Mouse (Mus musculus): ENCODE results near the gene Lima1.

DNA sequence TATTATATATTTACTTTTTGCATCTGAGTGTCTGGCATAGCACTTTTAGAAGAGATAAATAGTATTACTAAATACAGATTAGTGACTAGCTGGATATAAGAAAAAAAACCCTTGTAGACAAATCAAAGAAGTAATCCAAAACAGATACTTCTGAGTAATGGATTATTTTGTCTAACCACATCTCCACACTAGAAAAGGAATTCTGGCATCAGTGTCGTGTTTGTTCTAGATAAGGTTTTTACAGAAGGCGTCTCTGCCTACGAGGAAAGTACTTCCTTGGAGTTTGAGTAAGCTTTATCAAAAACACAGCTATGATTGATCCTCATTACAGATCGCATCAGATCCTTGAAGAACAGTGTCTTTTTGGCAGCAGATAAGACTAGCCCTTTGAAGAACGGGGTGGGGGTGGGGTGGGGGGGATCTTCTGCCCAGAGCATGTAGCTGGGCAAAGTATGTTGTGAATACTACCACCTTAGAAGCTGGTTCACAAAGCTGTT lies 104.2 kb downstream of the Lima1 start:
- TF ChIP-seq POLR2A (IDR thresholded peaks at IDR 0.05; ENCODE audit: extremely low read depth, insufficient read depth, low read length) (no peak), CTCF (IDR thresholded peaks at IDR 0.05; ENCODE audit: extremely low read depth, insufficient read depth, low read length) (no peak)

All from cortical plate, adult 2 months (tissue).